Mouse (Mus musculus) ES-E14 (cell line): ENCODE measurements around the gene Clrn2.

Experiments
- CHD2 ChIP-seq: IDR thresholded peaks from 2 replicates; pipeline ENCODE4 v1.6.1; 2014; ENCODE audit warnings: mild to moderate bottlenecking, low read depth, low read length, inconsistent platforms
- HCFC1 ChIP-seq: IDR thresholded peaks from 2 replicates; pipeline ENCODE4 v1.6.1; 2012; ENCODE audit warnings: low read length, inconsistent platforms, borderline replicate concordance; ENCODE audit not compliant: insufficient read depth
- ZC3H11A ChIP-seq: IDR thresholded peaks from 2 replicates; pipeline ENCODE4 v1.6.1; 2012; ENCODE audit warnings: low read depth, mild to moderate bottlenecking, inconsistent platforms, low read length, borderline replicate concordance

GRCm38 (mm10) chr5:45480066-45480465 lies 26.5 kb downstream of the Clrn2 start:
- no peak for TF ChIP-seq CHD2
- TF ChIP-seq HCFC1 = no peak
- no peak for TF ChIP-seq ZC3H11A
